Mouse (Mus musculus) adrenal gland, postnatal 14 days (tissue): ENCODE results near the gene Sgo1. TPM values are rescaled to one million over a fixed set of nuclear protein-coding genes. Genes with fewer than 3 reads are reported as not detected.

Experiments used
- DNase-seq: peaks from one replicate; pipeline ENCODE4 v3.0.0; 2021; ENCODE audit warnings: mixed read lengths
- total RNA-seq: library from RNA; stranded (reverse); gene quantifications from 2 replicates; pipeline ENCODE4 v1.2.3, GENCODE M21; 2021

Sgo1 gene
- total RNA-seq, 1 experiment from 2014 or later, result 5.2 TPM

GRCm38 (mm10) chr17:53650251-53650661 is 38.9 kb downstream of the Sgo1 start:
- peak; percentile 45 for DNase-seq

GRCm38 (mm10) chr17:53643360-53643759 is 45.8 kb downstream of the Sgo1 start:
- DNase-seq, result no peak

- DNase-seq, result no peak
Measured at GRCm38 (mm10) chr17:53631344-53631743, 57.8 kb downstream of the Sgo1 start.

- DNase-seq, result no peak
Measured at GRCm38 (mm10) chr17:53628131-53628530, 61.0 kb downstream of the Sgo1 start.

GRCm38 (mm10) chr17:53627497-53627896 is 61.6 kb downstream of the Sgo1 start:
- peak; percentile 27 for DNase-seq

GRCm38 (mm10) chr17:53626160-53626559 is 63.0 kb downstream of the Sgo1 start:
- no peak for DNase-seq

Other genes starting within 250 kb of the Sgo1 start
- gene Efhb, start 226.0 kb downstream of the Sgo1 start, total RNA-seq, result 0.48 and 0.60 TPM in 2 replicates
- 87.1 and 87.4 TPM in 2 replicates for gene Rab5a, start 210.1 kb downstream of the Sgo1 start, total RNA-seq
- gene Pp2d1, start 149.9 kb downstream of the Sgo1 start, total RNA-seq, result not detected in 2 replicates
- gene Kat2b, start 122.5 kb downstream of the Sgo1 start, total RNA-seq, result 65.7 and 67.0 TPM in 2 replicates
- 0.98 and 2.3 TPM in 2 replicates for gene Sult1c2, start 157.0 kb upstream of the Sgo1 start, total RNA-seq